Mouse (Mus musculus): ENCODE measurements around the gene Dysf.

DNA sequence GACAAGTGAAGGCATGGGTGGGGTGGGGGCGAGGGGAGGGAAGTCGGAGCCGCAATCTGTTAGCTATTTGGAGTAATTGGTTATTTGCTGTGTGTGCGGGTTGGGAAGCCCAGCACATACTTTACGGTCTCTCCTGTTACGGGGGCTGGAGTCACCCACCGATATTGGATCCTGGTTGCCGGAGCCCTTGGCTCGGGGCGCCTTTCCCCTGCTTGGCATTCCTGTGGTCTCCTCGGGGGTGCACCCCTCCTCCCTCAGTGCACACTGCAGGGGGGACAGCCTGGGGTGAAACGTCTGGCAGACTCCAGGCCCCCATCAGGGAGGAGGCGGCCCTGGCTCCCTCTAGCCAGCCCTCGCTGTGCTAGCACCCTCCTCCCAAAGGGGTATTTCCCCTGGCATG is 159.2 kb downstream of the Dysf start:
- TF ChIP-seq CTCF (IDR thresholded peaks at IDR 0.05; ENCODE audit: low read depth), result no peak
- no peak for TF ChIP-seq EP300 (optimal IDR thresholded peaks at IDR 0.05)

All from stomach, postnatal 0 days (tissue).